Mouse (Mus musculus) small intestine, adult 2 months (tissue): Measurements from ENCODE around the gene Zswim8. TPM values are rescaled to one million over a fixed set of nuclear protein-coding genes. Genes with fewer than 3 reads are reported as not detected.

ENCODE experiments used
- H3K27ac ChIP-seq: fragments of 200-500 bp; 2 replicates; pipeline ENCODE4 v1.5.1; 2012; ENCODE audit warnings: low read depth, low read length, control low read depth, inconsistent platforms; ENCODE audit not compliant: insufficient read depth
- H3K27me3 ChIP-seq: fragments of 200-500 bp; 2 replicates; pipeline ENCODE4 v1.6.1; 2012; ENCODE audit warnings: mild to moderate bottlenecking, moderate library complexity, low read length, inconsistent platforms; ENCODE audit not compliant: control insufficient read depth, insufficient read depth
- H3K36me3 ChIP-seq: fragments of 200-500 bp; 2 replicates; pipeline ENCODE4 v1.6.1; 2012; ENCODE audit warnings: mild to moderate bottlenecking, low read length, control low read depth, inconsistent platforms; ENCODE audit not compliant: control insufficient read depth, insufficient read depth
- H3K4me1 ChIP-seq: fragments of 200-500 bp; 2 replicates; pipeline ENCODE4 v1.6.1; 2012; ENCODE audit warnings: low read length, inconsistent platforms, mixed read lengths; ENCODE audit not compliant: control insufficient read depth, insufficient read depth, insufficient read length
- H3K4me3 ChIP-seq: fragments of 200-500 bp; 2 replicates; pipeline ENCODE4 v1.5.1; 2012; ENCODE audit warnings: low read depth, mild to moderate bottlenecking, control low read depth, inconsistent platforms, low read length, moderate library complexity
- CTCF ChIP-seq: fragments of 200-500 bp; IDR thresholded peaks from 2 replicates; pipeline ENCODE4 v1.5.1; 2012; ENCODE audit warnings: low read depth, mild to moderate bottlenecking, control low read depth, inconsistent platforms, low read length, moderate library complexity, mixed read lengths; ENCODE audit not compliant: insufficient replicate concordance, insufficient read length; ENCODE audit errors: extremely low read depth
- POLR2A ChIP-seq: fragments of 200-500 bp; IDR thresholded peaks from 2 replicates; pipeline ENCODE4 v1.6.1; 2012; ENCODE audit warnings: low read depth, mild to moderate bottlenecking, control low read depth, inconsistent platforms, low read length, moderate library complexity
- WGBS: fragments of 180-500 bp; shearing (Covaris S2); methylation state at CpG from one replicate; pipeline ENCODE4 v1.1.7; 2018; 5-methylcytosine and 5-hydroxymethylcytosine counted together
- polyA plus RNA-seq: library from polyadenylated mRNA; depleted of rRNA; stranded (reverse); fragments of >200 nt; gene quantifications from 2 replicates; pipeline ENCODE4 v1.2.3, GENCODE M21; 2012

Zswim8 gene
- polyA plus RNA-seq, 1 experiment = 182 TPM

DNA sequence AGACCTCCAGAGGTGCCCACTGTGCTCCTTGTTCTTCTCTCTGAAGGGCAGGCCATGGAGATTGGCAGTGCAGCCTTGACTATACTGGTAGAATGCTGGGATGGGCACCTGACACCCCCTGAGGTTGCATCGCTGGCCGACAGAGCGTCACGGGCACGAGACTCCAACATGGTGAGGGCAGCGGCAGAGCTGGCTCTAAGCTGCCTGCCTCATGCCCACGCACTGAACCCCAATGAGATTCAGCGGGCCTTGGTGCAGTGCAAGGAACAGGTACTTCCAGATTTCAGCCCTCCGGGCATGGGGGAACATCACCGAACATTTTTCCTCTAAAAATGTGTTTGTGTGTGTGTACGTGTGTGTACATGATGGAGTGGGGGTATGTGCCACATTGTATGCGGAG is 12.4 kb downstream of the Zswim8 start:
- H3K27me3 ChIP-seq = no peaks in the 10 kb centered on the region
- H3K4me3 ChIP-seq = no peak overlapping the region
- no peaks in the 10 kb centered on the region for H3K4me1 ChIP-seq
- no peak overlapping the region for H3K27ac ChIP-seq
- H3K36me3 ChIP-seq = peaks cover 79% of the 10 kb centered on the region
- 92% methylated on average over 12 of the region's 12 CpGs for WGBS
- TF ChIP-seq POLR2A (no peak), CTCF (no peak)

DNA sequence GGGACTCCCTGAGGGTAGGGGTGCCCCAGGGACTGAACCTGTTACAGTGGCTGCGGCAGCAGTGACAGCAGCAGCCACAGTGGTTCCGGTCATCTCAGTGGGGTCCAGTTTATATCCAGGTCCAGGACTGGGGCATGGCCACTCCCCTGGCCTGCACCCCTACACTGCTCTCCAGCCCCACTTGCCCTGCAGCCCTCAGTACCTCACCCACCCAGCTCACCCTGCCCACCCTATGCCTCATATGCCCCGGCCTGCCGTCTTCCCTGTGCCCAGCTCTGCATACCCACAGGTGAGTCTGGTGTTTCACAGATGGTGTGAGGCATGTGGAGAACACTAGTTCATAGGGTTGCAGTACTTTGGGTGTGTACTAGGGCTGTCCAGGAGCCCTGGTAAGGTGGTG is 14.0 kb downstream of the Zswim8 start:
- Histone ChIP-seq H3K27me3 (no peaks in the 10 kb centered on the region), H3K36me3 (peaks cover 82% of the 10 kb centered on the region), H3K27ac (no peak overlapping the region), H3K4me3 (no peak overlapping the region), H3K4me1 (no peaks in the 10 kb centered on the region)
- 90% methylated on average over 4 of the region's 4 CpGs for WGBS
- no peak for TF ChIP-seq CTCF
- TF ChIP-seq POLR2A = no peak

DNA sequence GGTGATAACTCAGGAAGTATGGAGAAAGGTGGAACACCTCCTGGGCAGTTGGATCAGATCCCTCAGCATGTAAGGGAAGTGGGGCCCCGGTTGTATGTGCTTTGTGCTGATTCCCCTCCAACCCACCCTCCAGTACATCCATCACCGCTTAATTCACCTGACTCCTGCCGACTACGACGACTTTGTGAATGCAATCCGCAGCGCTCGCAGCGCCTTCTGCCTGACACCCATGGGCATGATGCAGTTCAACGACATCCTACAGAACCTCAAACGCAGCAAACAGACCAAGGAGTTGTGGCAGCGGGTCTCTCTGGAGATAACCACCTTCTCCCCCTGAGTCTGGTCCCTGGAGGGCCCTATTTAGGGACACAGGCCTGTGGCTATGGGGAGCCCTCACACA is 15.7 kb downstream of the Zswim8 start:
- WGBS = 91% methylated on average over 12 of the region's 12 CpGs
- no peaks in the 10 kb centered on the region for H3K27me3 ChIP-seq

DNA sequence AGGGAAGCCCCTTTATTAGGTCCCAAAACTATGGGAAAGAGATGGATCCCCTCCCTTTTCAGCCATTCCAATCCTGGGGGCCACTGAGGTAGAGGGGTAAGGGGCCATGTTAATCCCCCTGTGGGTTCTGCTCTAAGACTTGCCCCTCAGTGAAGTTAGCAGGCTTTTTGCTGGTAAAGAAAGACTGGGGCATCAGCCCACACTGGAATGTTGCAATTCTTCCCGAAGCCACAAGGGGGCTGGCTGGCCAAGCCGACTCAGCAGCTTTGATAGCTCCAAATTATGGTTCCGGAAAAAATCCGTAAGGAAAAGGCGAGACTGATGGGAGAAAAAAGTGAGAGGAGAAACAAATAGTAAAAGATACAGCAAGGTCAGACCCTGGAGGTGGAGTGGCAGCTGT is 16.7 kb downstream of the Zswim8 start:
- no peak for TF ChIP-seq POLR2A
- peak; percentile 87; the same call in 1 of the 2 replicates for TF ChIP-seq CTCF

More for the DNA sequence above, 15.7 kb downstream of the Zswim8 start:
- Histone ChIP-seq H3K36me3 (peaks cover 80% of the 10 kb centered on the region), H3K4me1 (no peaks in the 10 kb centered on the region), H3K27ac (no peak overlapping the region), H3K4me3 (no peak overlapping the region)
- TF ChIP-seq CTCF (no peak), POLR2A (no peak)

DNA sequence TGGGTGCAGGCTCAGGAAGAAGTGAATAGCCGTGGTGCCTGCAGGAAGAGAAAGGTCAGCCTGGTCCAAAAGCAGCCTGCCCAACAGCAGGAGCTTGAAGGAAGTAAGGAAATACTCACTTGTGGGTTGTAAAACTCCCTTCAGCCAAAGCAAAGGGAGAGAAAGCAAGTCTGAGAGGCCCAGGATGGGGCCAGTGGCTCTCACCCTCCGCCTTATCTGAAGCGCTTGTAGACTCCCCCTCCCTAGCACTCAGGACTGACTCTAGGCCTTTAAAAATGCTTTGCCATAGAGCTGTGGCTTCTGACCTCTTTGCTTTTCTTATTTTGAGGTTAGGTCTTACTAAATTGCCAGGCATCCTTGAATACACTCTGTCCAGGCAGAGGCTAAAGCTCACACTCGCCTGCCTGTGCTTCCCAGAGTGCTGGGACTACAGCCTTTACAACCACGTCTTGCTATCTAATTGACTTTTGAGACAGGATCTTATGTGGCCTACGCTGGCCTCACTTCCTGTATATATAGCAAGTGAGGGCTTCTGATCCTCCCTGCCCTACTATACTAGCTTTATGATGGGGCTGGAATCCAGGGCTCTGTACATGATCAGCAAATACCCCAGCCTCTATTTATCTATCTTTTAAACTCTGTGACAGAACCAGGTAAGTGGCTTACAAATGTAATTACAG is 18.4 kb downstream of the Zswim8 start:
- Histone ChIP-seq H3K27me3 (no peaks in the 10 kb centered on the region), H3K4me1 (no peaks in the 10 kb centered on the region), H3K27ac (no peak overlapping the region), H3K36me3 (peaks cover 81% of the 10 kb centered on the region), H3K4me3 (no peak overlapping the region)
- 66% methylated on average over 6 of the region's 6 CpGs for WGBS
- TF ChIP-seq POLR2A = no peak
- no peak for TF ChIP-seq CTCF

More for the DNA sequence above, 16.7 kb downstream of the Zswim8 start:
- H3K4me3 ChIP-seq = no peak overlapping the region
- no peaks in the 10 kb centered on the region for H3K27me3 ChIP-seq
- peaks cover 78% of the 10 kb centered on the region for H3K36me3 ChIP-seq
- 12% methylated on average over 5 of the region's 5 CpGs for WGBS
- no peaks in the 10 kb centered on the region for H3K4me1 ChIP-seq
- H3K27ac ChIP-seq = no peak overlapping the region

DNA sequence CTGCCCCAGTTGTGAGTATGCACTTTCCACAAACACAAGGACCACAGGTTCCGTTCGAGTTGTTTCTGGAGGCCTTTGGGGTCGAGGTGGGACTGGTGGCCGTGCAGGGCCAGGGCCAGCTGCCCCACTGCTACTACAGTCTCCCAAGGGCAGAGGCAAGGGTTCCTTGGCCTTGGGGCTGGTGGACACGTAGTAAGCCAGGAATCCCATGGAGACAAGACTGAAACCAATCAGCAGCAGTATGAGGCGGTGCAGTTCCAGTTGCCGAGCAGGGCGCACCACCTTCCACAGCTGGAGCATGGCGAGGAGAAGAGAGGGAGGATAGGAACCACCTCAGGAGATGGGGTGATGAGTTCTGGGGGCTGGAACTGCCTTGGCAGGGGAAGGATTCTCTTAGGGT is 22.5 kb downstream of the Zswim8 start:
- H3K36me3 ChIP-seq = peaks cover 50% of the 10 kb centered on the region
- H3K4me1 ChIP-seq = peaks cover 3% of the 10 kb centered on the region; the same call in 1 of the 2 replicates
- no peak overlapping the region for H3K27ac ChIP-seq
- TF ChIP-seq CTCF (no peak), POLR2A (no peak)
- H3K4me3 ChIP-seq = no peak overlapping the region
- WGBS = 92% methylated on average over 9 of the region's 9 CpGs
- H3K27me3 ChIP-seq = no peaks in the 10 kb centered on the region

DNA sequence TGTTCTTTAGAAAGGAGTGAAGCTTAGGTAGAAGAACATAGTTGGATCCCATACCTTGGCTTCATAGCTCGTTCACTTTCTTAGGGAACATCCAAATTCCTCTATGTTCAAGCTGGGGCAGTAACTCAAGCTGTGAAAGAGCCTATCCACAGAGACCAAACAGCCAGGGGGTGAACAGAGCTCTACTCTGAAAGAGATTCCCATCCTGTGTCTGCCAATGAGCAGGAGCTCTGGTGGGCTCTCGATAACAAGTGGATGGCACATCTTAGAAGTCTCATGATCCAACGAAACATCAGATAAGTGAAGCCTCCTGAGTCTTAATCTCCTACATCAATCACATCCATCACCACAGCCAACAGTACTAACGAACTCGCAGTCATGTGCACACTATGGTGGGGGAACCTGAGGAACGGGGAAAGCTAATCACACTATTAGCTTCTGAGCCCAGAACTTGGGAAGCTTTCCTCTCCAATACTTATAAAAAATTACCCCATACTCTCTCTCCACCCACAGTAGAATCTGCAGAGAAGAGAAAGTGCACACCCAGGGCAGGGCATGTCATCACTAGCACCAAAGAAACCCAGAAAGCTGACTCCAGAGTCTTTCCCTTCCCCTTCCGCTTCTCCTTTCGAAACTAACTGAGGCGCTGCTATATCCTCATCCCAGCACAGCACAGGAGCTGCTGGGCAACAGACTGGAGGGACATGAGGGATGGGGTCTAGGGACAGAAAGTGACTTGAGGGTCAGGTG is 23.7 kb downstream of the Zswim8 start:
- TF ChIP-seq CTCF (no peak), POLR2A (no peak)
- peaks cover 3% of the 10 kb centered on the region; the same call in 1 of the 2 replicates for H3K4me1 ChIP-seq
- H3K27ac ChIP-seq = no peak overlapping the region
- peaks cover 39% of the 10 kb centered on the region for H3K36me3 ChIP-seq
- no peaks in the 10 kb centered on the region for H3K27me3 ChIP-seq
- WGBS = 82% methylated on average over 9 of the region's 9 CpGs
- H3K4me3 ChIP-seq = no peak overlapping the region
